Mouse (Mus musculus) lung, embryonic 14.5 days (tissue): Measurements from ENCODE around the gene Smyd3. TPM values are rescaled to one million over a fixed set of nuclear protein-coding genes. Genes with fewer than 3 reads are reported as not detected.

ENCODE experiments used
- ATAC-seq: fragments of 200-750 bp; cut with Nextera tagmentation; 2 replicates; pipeline ENCODE4 v1.8.0; 2017; ENCODE audit warnings: mild to moderate bottlenecking, moderate TSS enrichment, moderate library complexity; ENCODE audit not compliant: insufficient read depth
- DNase-seq: peaks from one replicate; pipeline ENCODE4 v3.0.0-alpha.2; 2015
- H3K27ac ChIP-seq: fragments of 300-500 bp; sonication (generic); 2 replicates; pipeline ENCODE4 v1.5.1; 2014; ENCODE audit warnings: low read depth, mild to moderate bottlenecking, moderate library complexity
- H3K27me3 ChIP-seq: fragments of 300-500 bp; sonication (generic); 2 replicates; pipeline ENCODE4 v1.6.1; 2014; ENCODE audit warnings: low read length, control low read depth; ENCODE audit not compliant: insufficient read depth
- H3K36me3 ChIP-seq: fragments of 300-500 bp; sonication (generic); 2 replicates; pipeline ENCODE4 v1.6.1; 2014; ENCODE audit warnings: control low read depth; ENCODE audit not compliant: insufficient read depth
- H3K4me1 ChIP-seq: fragments of 300-500 bp; sonication (generic); 2 replicates; pipeline ENCODE4 v1.6.1; 2014; ENCODE audit warnings: antibody characterized with exemption, control low read depth; ENCODE audit not compliant: insufficient read depth
- H3K4me2 ChIP-seq: fragments of 300-500 bp; sonication (generic); 2 replicates; pipeline ENCODE4 v1.6.1; 2014; ENCODE audit warnings: mild to moderate bottlenecking
- H3K4me3 ChIP-seq: fragments of 300-500 bp; sonication (generic); 2 replicates; pipeline ENCODE4 v1.5.1; 2014; ENCODE audit warnings: low read depth, low read length
- H3K9ac ChIP-seq: fragments of 300-500 bp; sonication (generic); 2 replicates; pipeline ENCODE4 v1.6.1; 2014
- H3K9me3 ChIP-seq: fragments of 300-500 bp; sonication (generic); 2 replicates; pipeline ENCODE4 v1.6.1; 2016; ENCODE audit warnings: low read depth, low read length, control low read depth
- CTCF ChIP-seq: IDR thresholded peaks from 2 replicates; pipeline ENCODE4 v1.5.1; 2016; ENCODE audit warnings: antibody characterized with exemption, low read depth
- WGBS: fragments of 180-500 bp; shearing (Covaris S2); extraction: QIAGEN DNeasy Blood & Tissue Kit; methylation state at CpG from one replicate; pipeline ENCODE4 v1.1.7; 2014; 5-methylcytosine and 5-hydroxymethylcytosine counted together
- polyA plus RNA-seq: library from polyadenylated mRNA; unstranded; fragments of >200 nt; fragmentation: Nextera tagmentation; extraction: Ambion mirVana; gene quantifications from 2 replicates; pipeline ENCODE4 v1.2.1, GENCODE M21; 2014

The Smyd3 gene
- polyA plus RNA-seq, 1 experiment from 2014 or later: 20.6 TPM

DNA sequence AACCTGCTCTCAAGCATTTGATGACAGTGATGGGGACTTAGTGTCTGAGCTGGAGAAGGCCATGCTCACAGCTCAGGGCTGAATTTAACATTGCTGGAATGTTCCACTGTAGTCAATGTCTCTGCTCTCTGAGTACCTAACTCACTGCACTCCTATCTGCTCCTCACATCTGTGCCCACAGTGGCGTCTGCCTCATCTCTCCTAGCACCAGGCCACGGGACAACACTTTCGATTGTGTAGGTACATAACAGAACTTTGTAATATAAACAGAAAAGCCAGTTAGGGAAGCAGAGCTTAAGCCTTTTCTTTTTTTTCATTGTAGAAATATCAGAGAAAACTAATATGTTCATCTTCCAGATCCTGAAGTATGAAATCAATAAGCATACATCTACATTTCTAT, 462.1 kb downstream of the Smyd3 start:
- DNase-seq: no peak
- Histone ChIP-seq H3K4me2 (no peak overlapping the region), H3K4me1 (peaks cover 18% of the 10 kb centered on the region), H3K9ac (no peak overlapping the region), H3K27me3 (no peaks in the 10 kb centered on the region), H3K36me3 (no peaks in the 10 kb centered on the region), H3K9me3 (no peaks in the 10 kb centered on the region), H3K4me3 (no peak overlapping the region), H3K27ac (no peak overlapping the region)
- 47% methylated on average over 3 of the region's 3 CpGs for WGBS
- ATAC-seq: no peak
- no peak for TF ChIP-seq CTCF

DNA sequence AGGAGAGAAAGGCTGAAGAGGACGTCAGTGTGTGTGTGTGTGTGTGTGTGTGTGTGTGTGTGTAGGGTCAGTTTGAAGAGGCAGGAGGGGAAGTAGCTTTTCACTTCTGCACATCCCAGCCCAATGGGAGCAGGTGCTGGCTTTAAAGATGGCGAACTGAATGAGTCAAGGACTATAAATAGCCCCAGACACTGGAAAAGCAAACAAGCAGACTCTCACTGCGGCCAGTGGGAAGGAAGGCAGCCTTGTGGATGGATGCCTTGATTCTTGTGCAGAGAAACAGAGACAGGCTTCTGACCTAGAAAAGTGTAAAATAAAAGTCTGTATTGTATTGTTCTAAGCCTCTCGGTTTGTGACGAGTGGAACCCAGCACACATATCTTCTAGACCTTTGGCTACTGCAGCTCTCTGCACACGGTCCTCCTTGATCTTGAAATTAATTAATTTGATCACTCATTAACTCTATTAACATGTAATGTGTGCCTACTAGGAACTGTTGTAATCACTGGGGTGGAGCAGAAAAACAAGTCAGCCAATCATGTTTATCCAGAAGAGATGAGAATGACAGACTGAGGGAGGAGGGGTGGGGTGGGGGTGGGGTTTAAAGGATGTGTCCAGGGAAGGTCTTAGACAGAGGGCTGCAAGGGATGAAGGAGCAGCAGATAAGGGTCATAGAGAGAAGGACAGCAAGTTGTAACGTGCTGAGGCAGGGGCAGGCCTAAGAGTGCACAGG, 463.3 kb downstream of the Smyd3 start:
- Histone ChIP-seq H3K27ac (no peak overlapping the region), H3K4me3 (no peak overlapping the region)
- ATAC-seq: peak; percentile 43; the same call in 1 of the 2 replicates

DNA sequence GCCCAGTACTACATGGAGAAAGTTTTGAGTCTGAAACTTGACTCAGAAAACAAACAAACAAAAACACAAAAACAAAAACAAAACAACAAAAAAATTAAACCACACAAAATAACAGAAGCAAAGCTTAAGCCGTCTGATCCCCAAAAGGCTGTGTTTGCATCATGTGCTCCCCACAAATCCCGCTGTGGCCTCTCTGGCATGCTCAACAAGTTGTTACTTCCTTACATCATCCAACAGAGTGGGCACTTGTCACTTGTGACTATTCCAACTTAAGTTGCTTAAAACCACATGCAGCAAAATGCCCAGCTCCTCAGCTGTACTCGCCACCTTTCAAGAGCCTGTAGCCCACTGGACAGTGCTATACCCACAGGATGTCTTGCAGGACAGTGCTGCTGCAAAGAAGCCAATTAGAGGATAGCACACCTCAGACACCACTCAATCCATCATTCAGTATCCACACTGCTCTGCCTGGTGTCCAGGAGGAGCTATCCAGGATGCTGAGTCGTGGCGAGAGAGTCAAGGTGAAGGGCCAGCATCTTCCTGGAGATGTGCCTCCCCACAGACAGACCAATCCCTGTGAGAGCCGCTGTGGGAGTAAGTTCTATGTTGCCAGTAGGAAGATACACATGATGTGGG, 465.2 kb downstream of the Smyd3 start:
- H3K9ac ChIP-seq: no peak overlapping the region
- H3K4me1 ChIP-seq: peaks cover 3% of the 10 kb centered on the region; the same call in 1 of the 2 replicates
- ATAC-seq (no peak), DNase-seq (no peak)
- no peaks in the 10 kb centered on the region for H3K36me3 ChIP-seq
- TF ChIP-seq CTCF: no peak
- WGBS: 75% methylated on average over 6 of the region's 6 CpGs
- H3K27ac ChIP-seq: no peak overlapping the region
- no peaks in the 10 kb centered on the region for H3K27me3 ChIP-seq
- H3K9me3 ChIP-seq: no peaks in the 10 kb centered on the region
- H3K4me3 ChIP-seq: no peak overlapping the region
- no peak overlapping the region for H3K4me2 ChIP-seq

More for the DNA sequence above, 463.3 kb downstream of the Smyd3 start:
- Histone ChIP-seq H3K27me3 (no peaks in the 10 kb centered on the region), H3K4me2 (no peak overlapping the region), H3K4me1 (peaks cover 6% of the 10 kb centered on the region), H3K36me3 (no peaks in the 10 kb centered on the region), H3K9ac (no peak overlapping the region), H3K9me3 (no peaks in the 10 kb centered on the region)
- TF ChIP-seq CTCF: no peak
- peak; percentile 35 for DNase-seq
- 35% methylated on average over 7 of the region's 7 CpGs for WGBS

DNA sequence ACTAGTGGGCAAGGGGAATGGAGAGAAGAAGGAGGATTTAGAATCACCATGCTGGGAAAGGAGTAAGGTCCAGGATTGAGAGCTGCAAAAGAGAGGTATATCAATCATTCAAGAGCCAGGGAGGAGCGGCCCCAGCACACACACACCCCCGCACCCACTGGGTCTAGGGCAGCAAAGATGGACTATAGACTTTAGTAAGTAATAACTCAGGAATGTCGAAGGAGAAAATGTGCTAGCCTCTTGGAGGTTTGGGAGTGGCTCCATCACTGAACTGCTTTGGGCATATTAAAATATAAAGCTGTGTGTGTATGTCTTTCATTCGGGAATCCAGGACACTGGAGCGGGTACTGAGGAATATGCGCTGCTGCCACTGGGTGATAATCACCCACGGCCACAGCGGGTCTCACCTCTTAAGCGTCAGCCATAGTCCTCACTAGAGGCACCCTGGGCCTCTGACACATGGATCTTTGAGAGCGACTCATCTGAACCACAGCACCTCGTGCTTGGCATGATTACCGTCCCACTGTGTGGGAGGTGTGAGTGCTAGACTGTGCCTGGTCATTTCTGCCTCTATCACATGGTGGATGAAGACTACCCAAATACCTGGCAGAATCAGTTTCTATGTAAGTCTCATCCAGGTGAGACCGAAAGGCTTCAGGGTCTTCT, 469.8 kb downstream of the Smyd3 start:
- TF ChIP-seq CTCF: no peak
- H3K9me3 ChIP-seq: no peaks in the 10 kb centered on the region
- 88% methylated on average over 13 of the region's 13 CpGs for WGBS
- H3K27ac ChIP-seq: no peak overlapping the region
- DNase-seq (no peak), ATAC-seq (no peak)
- peaks cover 11% of the 10 kb centered on the region for H3K4me1 ChIP-seq
- H3K4me3 ChIP-seq: no peak overlapping the region
- H3K27me3 ChIP-seq: no peaks in the 10 kb centered on the region
- H3K4me2 ChIP-seq: no peak overlapping the region
- no peak overlapping the region for H3K9ac ChIP-seq
- no peaks in the 10 kb centered on the region for H3K36me3 ChIP-seq

DNA sequence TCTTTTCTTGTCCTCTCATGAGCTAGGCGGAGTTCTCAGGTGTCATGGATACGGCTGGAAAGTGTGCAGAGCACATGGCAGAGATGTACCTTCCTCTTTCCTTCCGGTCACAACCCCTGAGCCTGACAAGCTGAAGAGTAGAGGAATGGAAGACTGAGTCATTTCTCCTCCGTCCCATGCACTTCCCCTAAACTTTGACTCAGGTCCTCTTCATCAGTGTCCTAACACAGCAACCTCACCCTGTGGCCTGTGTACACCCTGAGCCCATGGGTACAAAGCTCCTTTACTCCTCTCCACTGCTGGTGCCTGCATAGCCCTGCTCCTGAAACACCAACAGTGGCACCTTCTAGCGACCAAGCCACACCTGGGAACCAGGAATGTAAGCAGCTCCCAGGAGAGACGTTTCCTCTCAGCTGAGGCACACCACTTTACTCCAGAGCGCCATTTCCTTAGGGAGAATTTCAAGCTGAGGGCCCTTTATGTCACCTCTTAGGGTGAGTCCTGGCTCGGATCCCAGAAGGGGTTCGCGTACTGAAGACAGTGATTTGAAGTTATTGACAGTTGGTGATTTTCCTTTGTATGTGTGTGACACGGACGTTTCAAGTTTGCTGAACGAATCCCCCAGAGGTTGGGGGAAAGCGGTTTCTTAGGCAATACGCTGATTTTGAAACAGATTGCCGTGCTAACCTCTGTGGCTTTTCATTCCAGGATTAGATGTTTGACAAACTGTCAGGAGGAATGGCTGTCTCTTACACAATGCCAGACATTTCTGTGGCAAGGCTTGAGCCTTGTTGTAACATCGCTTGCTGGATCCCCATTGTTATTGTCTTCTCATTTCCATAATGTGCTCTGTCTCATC, 471.8 kb downstream of the Smyd3 start:
- no peak overlapping the region for H3K27ac ChIP-seq
- no peak for ATAC-seq
- 47% methylated on average over 17 of the region's 17 CpGs for WGBS

DNA sequence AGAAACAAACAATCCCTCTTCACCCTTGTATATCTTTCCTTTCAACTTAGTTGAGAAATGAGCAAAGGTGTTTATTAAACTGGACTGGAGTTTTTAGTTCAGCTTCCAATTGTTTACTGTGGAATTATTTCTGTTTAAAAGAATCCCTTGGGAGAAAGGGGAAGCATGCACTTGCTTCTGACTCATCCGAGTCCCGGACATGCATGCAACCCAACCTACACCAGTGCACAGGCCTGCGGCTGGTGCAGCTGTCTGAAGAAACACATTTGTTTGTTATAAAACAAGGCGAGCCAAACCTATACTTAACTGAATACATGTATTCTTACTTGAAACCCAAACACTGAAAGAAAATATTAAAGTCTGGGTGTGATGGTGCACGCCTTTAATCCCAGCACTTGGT, 473.7 kb downstream of the Smyd3 start:
- Histone ChIP-seq H3K9me3 (no peaks in the 10 kb centered on the region), H3K4me2 (no peak overlapping the region), H3K36me3 (no peaks in the 10 kb centered on the region), H3K9ac (no peak overlapping the region), H3K4me3 (no peak overlapping the region), H3K27ac (no peak overlapping the region), H3K27me3 (no peaks in the 10 kb centered on the region), H3K4me1 (peaks cover 18% of the 10 kb centered on the region)
- DNase-seq: no peak
- whole genome bisulfite sequencing: 74% methylated on average over 5 of the region's 5 CpGs
- ATAC-seq: no peak
- TF ChIP-seq CTCF: no peak

More for the DNA sequence above, 471.8 kb downstream of the Smyd3 start:
- no peaks in the 10 kb centered on the region for H3K27me3 ChIP-seq
- H3K9ac ChIP-seq: no peak overlapping the region
- H3K4me1 ChIP-seq: peaks cover 18% of the 10 kb centered on the region
- H3K9me3 ChIP-seq: no peaks in the 10 kb centered on the region
- DNase-seq: peak; percentile 41
- H3K36me3 ChIP-seq: no peaks in the 10 kb centered on the region
- H3K4me2 ChIP-seq: no peak overlapping the region
- no peak overlapping the region for H3K4me3 ChIP-seq
- TF ChIP-seq CTCF: no peak
